In the genomic region with DNA sequence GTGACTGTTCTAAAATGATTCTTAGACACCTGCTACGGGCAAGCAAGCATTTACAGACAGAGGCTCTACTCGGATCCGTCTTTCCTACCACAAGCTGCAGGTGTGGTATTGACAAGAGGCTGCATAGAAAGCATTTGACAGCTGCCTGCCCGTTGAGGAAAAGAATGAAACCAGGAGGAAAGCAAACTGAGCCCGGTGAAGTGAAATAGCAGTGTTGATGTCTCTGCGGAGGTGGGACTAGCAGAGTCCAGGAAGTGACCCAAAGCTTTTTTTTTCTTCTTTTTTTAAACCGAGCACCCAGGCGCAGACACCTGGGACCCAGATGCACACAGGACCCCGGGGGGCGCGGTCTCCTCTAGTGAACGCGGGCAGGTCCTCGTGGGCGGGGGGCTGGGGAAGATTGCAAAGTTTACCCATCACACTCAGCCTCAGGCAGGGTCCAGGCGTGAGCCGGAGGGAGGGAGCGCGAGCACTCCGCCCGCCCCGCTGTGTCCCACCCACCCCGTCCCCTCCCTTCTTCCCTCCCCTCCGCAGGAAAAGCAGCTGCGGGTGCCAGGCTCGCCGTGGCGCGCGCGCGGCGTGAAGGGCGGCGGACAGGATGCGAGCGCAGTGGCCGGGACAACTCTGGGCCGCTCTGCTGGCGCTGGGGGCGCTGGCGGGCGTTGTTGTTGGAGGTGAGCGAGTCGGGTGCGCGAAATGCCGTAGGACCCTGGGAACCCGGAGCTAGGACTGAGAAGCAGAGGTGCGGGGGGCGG, we compare ENCODE assay signal across 8 mouse cellular contexts. TPM values are rescaled to one million over a fixed set of nuclear protein-coding genes. Genes with fewer than 3 reads are reported as not detected.
DNase-seq lines count a peak whose midpoint lies in the region; ATAC-seq and TF ChIP-seq lines count a peak whose summit lies in the region.

A gene (plus strand): TSS at position 510 of the 755 bp plus-strand sequence.

- TF ChIP-seq CTCF in heart, postnatal 0 days (IDR thresholded peaks at IDR 0.05; ENCODE audit: low read depth) = peak; percentile 39
- peak; percentile 41 for TF ChIP-seq CTCF in lung, embryonic 14.5 days (IDR thresholded peaks at IDR 0.05; ENCODE audit: low read depth)
- peak; percentile 46; the same call in 1 of the 2 replicates for TF ChIP-seq CTCF in thymus, adult 2 months (IDR thresholded peaks at IDR 0.05; ENCODE audit: borderline replicate concordance, control insufficient read depth, extremely low read depth, insufficient read depth, low read length, poor library complexity)

- H3K4me3 ChIP-seq in forebrain, embryonic 12.5 days (replicated peaks) = peak within 1 kb of the TSS; percentile 56
- peak within 1 kb of the TSS; percentile 51 for H3K4me3 ChIP-seq in heart, postnatal 0 days (ENCODE audit: low read depth, low read length)
- H3K4me3 ChIP-seq in lung, embryonic 14.5 days (ENCODE audit: low read depth, low read length) = peak within 1 kb of the TSS; percentile 48
- peak within 1 kb of the TSS; percentile 56 for H3K4me3 ChIP-seq in neural tube, embryonic 15.5 days (replicated peaks)
- H3K4me3 ChIP-seq in thymus, adult 2 months (ENCODE audit: control insufficient read depth, insufficient read depth, low read length) = peak within 1 kb of the TSS; percentile 63

- H3K4me2 ChIP-seq in forebrain, embryonic 12.5 days = peak within 1 kb of the TSS; percentile 96
- H3K4me2 ChIP-seq in heart, postnatal 0 days (ENCODE audit: low read depth, low read length) = peak within 1 kb of the TSS; percentile 74
- H3K4me2 ChIP-seq in lung, embryonic 14.5 days = peak within 1 kb of the TSS; percentile 89
- peak within 1 kb of the TSS; percentile 70 for H3K4me2 ChIP-seq in neural tube, embryonic 15.5 days

- TF ChIP-seq EP300 in heart, postnatal 0 days (IDR thresholded peaks at IDR 0.05; ENCODE audit: low read depth) = no peak

- H3K27me3 ChIP-seq in forebrain, embryonic 12.5 days = peaks cover 54% of the 10 kb centered on the region
- no peaks in the 10 kb centered on the region for H3K27me3 ChIP-seq in heart, postnatal 0 days (ENCODE audit: control insufficient read depth, insufficient read depth, low read length)
- 0 out of 2 replicates have a peak, but pooled peaks cover 8% of the 10 kb centered on the region for H3K27me3 ChIP-seq in lung, embryonic 14.5 days (ENCODE audit: insufficient read depth, low read length)
- peaks cover 28% of the 10 kb centered on the region for H3K27me3 ChIP-seq in neural tube, embryonic 15.5 days (replicated peaks)
- no peaks in the 10 kb centered on the region for H3K27me3 ChIP-seq in thymus, adult 2 months (ENCODE audit: control insufficient read depth, insufficient read depth, low read length)

- no peak within 1 kb of the TSS for H3K27ac ChIP-seq in forebrain, embryonic 12.5 days
- peak within 1 kb of the TSS; percentile 26; the same call in 1 of the 2 replicates for H3K27ac ChIP-seq in heart, postnatal 0 days (ENCODE audit: low read depth)
- no peak within 1 kb of the TSS; the same call in 1 of the 2 replicates for H3K27ac ChIP-seq in lung, embryonic 14.5 days (ENCODE audit: low read depth)
- H3K27ac ChIP-seq in neural tube, embryonic 15.5 days (replicated peaks) = no peak within 1 kb of the TSS
- peak within 1 kb of the TSS; percentile 54; the same call in 1 of the 2 replicates for H3K27ac ChIP-seq in thymus, adult 2 months (ENCODE audit: control insufficient read depth, insufficient read depth, low read length)

- H3K36me3 ChIP-seq in forebrain, embryonic 12.5 days (replicated peaks) = no peaks in the 10 kb centered on the region
- no peaks in the 10 kb centered on the region for H3K36me3 ChIP-seq in heart, postnatal 0 days (replicated peaks; ENCODE audit: control insufficient read depth, insufficient read depth, low read length)
- H3K36me3 ChIP-seq in lung, embryonic 14.5 days (ENCODE audit: insufficient read depth) = no peaks in the 10 kb centered on the region
- no peaks in the 10 kb centered on the region for H3K36me3 ChIP-seq in neural tube, embryonic 15.5 days
- H3K36me3 ChIP-seq in thymus, adult 2 months (ENCODE audit: control insufficient read depth, insufficient read depth, low read length) = no peaks in the 10 kb centered on the region

- under 1% methylated on average over 47 of the region's 51 CpGs for WGBS in forebrain, embryonic 12.5 days
- 2% methylated on average over 43 of the region's 51 CpGs for WGBS in heart, postnatal 0 days
- under 1% methylated on average over 51 of the region's 51 CpGs for WGBS in lung, embryonic 14.5 days
- WGBS in neural tube, embryonic 15.5 days = under 1% methylated on average over 36 of the region's 51 CpGs
- WGBS in thymus, adult 2 months = under 1% methylated on average over 50 of the region's 51 CpGs

- DNase-seq in CD8-positive naive resting alpha-beta T cell, adult 2 months (ENCODE audit: low read depth in 2 of 2, low spot score in 2 of 2) = peak; percentile 58 to 73
- DNase-seq in brain, adult 2 months (ENCODE audit: low read depth, low spot score) = peak; percentile 77
- peak; percentile 64 for DNase-seq in heart, postnatal 0 days (ENCODE audit: low spot score)
- peak; percentile 78 to 84 for DNase-seq in kidney, postnatal 25 days
- peak; percentile 88 for DNase-seq in lung, embryonic 14.5 days
- DNase-seq in thymus, adult 2 months = peak; percentile 80

- ATAC-seq in forebrain, embryonic 12.5 days (ENCODE audit: low FRiP score) = peak; percentile 91
- peak; percentile 80 for ATAC-seq in heart, postnatal 0 days (ENCODE audit: insufficient read depth, low read depth)
- ATAC-seq in lung, embryonic 14.5 days (ENCODE audit: insufficient read depth) = peak; percentile 89
- peak; percentile 93 for ATAC-seq in neural tube, embryonic 15.5 days (ENCODE audit: low FRiP score)

- H3K9ac ChIP-seq in forebrain, embryonic 12.5 days = peak within 1 kb of the TSS; percentile 64
- peak within 1 kb of the TSS; percentile 39; the same call in 1 of the 2 replicates for H3K9ac ChIP-seq in heart, postnatal 0 days (replicated peaks; ENCODE audit: low read depth, low read length)
- peak within 1 kb of the TSS; percentile 53 for H3K9ac ChIP-seq in lung, embryonic 14.5 days
- H3K9ac ChIP-seq in neural tube, embryonic 15.5 days (replicated peaks) = peak within 1 kb of the TSS; percentile 32

- TF ChIP-seq POLR2A in thymus, adult 2 months (IDR thresholded peaks at IDR 0.05; ENCODE audit: control insufficient read depth, extremely low read depth, insufficient read depth, low read length, poor library complexity) = 0 out of 2 replicates have a peak, but pooled peaks have one; percentile 12

- H3K4me1 ChIP-seq in forebrain, embryonic 12.5 days = peaks cover 5% of the 10 kb centered on the region; the same call in 1 of the 2 replicates
- H3K4me1 ChIP-seq in heart, postnatal 0 days (ENCODE audit: control insufficient read depth, insufficient read depth) = 0 out of 2 replicates have a peak, but pooled peaks cover 4% of the 10 kb centered on the region
- peaks cover 9% of the 10 kb centered on the region; the same call in 1 of the 2 replicates for H3K4me1 ChIP-seq in lung, embryonic 14.5 days (ENCODE audit: insufficient read depth)
- peaks cover 13% of the 10 kb centered on the region for H3K4me1 ChIP-seq in neural tube, embryonic 15.5 days
- H3K4me1 ChIP-seq in thymus, adult 2 months (replicated peaks; ENCODE audit: control insufficient read depth, insufficient read depth, low read length) = peaks cover 11% of the 10 kb centered on the region

- no peaks in the 10 kb centered on the region for H3K9me3 ChIP-seq in forebrain, embryonic 12.5 days
- no peaks in the 10 kb centered on the region for H3K9me3 ChIP-seq in heart, postnatal 0 days (replicated peaks; ENCODE audit: control insufficient read depth, low read length)
- no peaks in the 10 kb centered on the region for H3K9me3 ChIP-seq in lung, embryonic 14.5 days (ENCODE audit: low read depth, low read length)
- H3K9me3 ChIP-seq in neural tube, embryonic 15.5 days (replicated peaks) = no peaks in the 10 kb centered on the region

RNA-seq across cellular contexts. Expression of the gene that starts here (rescaled TPM):
- 1.6 and 1.8 TPM in 2 replicates for polyA plus RNA-seq in forebrain, embryonic 12.5 days (2016; fragmentation: Nextera tagmentation; extraction: Ambion mirVana)
- total RNA-seq in heart, postnatal 0 days (2014; rRNA removed; ENCODE audit: low replicate concordance) = 5.2 and 16.4 TPM in 2 replicates
- polyA plus RNA-seq in heart, postnatal 0 days (2015; fragmentation: Nextera tagmentation; extraction: Ambion mirVana) = 1.6 and 1.7 TPM in 2 replicates
- 1.9 and 2.1 TPM in 2 replicates for polyA plus RNA-seq in lung, embryonic 14.5 days (2014; fragmentation: Nextera tagmentation; extraction: Ambion mirVana)
- 1.9 and 2.4 TPM in 2 replicates for polyA plus RNA-seq in neural tube, embryonic 15.5 days (2015; fragmentation: Nextera tagmentation; extraction: Ambion mirVana)
- polyA plus RNA-seq in thymus, adult 2 months (2012; rRNA removed) = 12.1 and 14.7 TPM in 2 replicates

Comparison
In these comparisons a context has a peak if more than half of its experiments do, and no peak if none do; other contexts are left out.
1. H3K27ac ChIP-seq: peak in heart, postnatal 0 days (single experiment) and thymus, adult 2 months (single experiment); none in forebrain, embryonic 12.5 days (single experiment), lung, embryonic 14.5 days (single experiment) and neural tube, embryonic 15.5 days (single experiment).
2. Peak in every context shown above with its lines, with median percentiles within 50 percentile points of each other: DNase-seq, ATAC-seq, H3K4me2 ChIP-seq, H3K4me3 ChIP-seq, H3K9ac ChIP-seq and CTCF ChIP-seq.